Mouse (Mus musculus): ENCODE results near the gene Exoc6b.
A peak's percentile ranks its signal among the peaks of the same experiment; 100 is the strongest.

Gene Exoc6b

DNA sequence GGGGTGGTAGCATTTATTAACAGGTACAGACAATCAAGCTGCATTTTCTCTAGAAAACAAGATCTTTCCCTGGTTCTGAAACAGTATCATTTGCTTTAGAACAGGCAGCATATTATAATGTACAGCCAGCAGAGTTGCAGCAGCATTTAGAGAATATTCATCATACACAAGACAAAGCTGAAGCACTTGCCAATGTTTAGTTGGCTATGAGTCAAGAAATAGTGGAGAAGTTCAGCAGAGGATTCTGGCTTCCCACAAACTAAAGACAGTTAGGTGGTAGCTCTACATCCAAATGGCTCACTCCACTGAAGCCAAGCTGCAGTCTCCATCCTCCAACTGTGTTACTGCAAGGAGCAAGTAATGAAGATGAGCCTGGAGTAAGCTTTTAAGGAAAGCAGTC, 342.4 kb downstream of the Exoc6b start:
- DNase-seq (ENCODE audit: low read depth, low spot score), result no peak

DNA sequence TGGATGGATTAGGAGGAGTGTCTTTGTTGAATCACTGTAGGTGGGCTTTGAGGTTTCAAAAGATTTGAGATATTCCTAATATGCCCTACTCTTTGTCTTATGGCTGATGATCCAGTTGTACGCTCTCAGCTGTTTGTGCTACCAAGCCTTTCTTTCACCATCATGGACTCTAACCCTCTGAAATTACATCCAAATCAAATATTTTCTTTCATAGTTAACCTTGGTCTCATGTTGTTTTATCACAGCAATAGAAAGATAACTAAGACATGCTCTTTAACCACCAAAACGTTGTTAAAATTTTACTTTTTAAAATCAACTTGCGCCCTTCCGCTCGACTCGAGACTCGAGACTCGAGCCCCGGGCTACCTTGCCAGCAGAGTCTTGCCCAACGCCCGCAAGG, 356.1 kb downstream of the Exoc6b start:
- DNase-seq (ENCODE audit: low read depth, low spot score), result no peak

GRCm38 (mm10) chr6:84710831-84711230, 358.5 kb downstream of the Exoc6b start:
- no peak for DNase-seq (ENCODE audit: low read depth, low spot score)

DNA sequence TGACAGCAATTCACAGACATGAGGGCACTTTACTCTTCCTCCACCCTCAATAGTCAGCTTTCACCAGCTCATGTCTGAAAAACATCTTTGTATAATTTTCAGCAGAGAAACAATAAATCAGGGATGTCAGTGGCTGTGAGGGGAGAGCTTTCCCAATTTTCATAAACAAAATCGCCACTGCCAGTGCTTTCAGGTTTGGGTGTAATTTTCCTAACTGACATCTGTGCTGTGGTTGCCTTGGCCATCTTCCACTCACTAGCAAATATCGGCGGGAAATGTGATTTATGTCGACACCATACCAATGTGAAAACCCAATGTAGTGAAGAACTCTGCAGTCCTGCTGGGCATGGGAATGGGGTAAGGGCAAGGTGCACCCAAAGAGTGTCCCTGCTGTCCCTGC, 360.7 kb downstream of the Exoc6b start:
- DNase-seq (ENCODE audit: low read depth, low spot score), result no peak

GRCm38 (mm10) chr6:84699579-84699978, 369.7 kb downstream of the Exoc6b start:
- no peak for DNase-seq (ENCODE audit: low read depth, low spot score)

GRCm38 (mm10) chr6:84698288-84698673, 371.0 kb downstream of the Exoc6b start:
- no peak for DNase-seq (ENCODE audit: low read depth, low spot score)

DNA sequence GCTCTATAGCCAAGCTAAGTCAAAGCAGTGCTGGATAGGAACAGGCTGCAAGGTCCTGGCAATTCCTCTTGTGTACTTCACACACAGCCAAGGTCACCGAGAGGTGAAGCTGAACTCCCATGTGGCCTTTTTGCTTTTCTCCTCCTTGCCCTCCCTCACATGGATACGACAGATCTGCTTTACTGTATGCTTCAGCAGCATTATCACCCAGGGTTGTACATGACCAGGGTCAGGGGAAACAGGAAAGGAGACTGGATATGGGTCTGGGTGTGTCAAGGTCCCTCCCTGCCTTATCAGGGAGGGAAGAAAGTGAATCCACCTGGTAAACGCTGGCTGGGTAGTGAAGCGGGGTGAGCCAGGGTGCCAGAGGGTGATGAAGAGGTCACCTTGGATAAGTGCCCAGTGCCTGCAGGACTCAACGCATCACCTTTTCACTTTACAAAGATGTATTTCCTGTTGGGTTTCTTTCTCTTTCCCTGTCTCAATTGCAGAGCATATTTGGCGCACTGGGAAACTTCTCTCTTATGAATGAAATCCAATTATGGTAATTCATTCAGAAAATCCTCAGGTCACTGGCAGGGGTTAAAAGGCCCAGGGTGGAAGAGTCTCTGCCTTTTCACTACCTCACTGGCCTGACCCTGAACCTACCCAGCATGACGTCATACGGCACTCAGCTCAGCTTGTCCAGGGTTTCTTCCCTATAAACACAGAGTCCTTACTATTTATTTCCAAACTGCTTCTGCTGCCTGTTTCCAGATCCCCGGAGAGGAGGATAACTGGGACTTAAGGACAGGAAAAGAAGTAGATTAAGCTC, 371.6 kb downstream of the Exoc6b start:
- peak; percentile 4 for DNase-seq (ENCODE audit: low read depth, low spot score)

- no peak for DNase-seq (ENCODE audit: low read depth, low spot score)
Measured at GRCm38 (mm10) chr6:84693844-84694243, 375.5 kb downstream of the Exoc6b start.

- DNase-seq (ENCODE audit: low read depth, low spot score), result no peak
Measured at GRCm38 (mm10) chr6:84693204-84693603, 376.1 kb downstream of the Exoc6b start.

- no peak for DNase-seq (ENCODE audit: low read depth, low spot score)
Measured at GRCm38 (mm10) chr6:84691907-84692306, 377.4 kb downstream of the Exoc6b start.

- DNase-seq (ENCODE audit: low read depth, low spot score), result no peak
Measured at GRCm38 (mm10) chr6:84677770-84678169, 391.5 kb downstream of the Exoc6b start.

GRCm38 (mm10) chr6:84674936-84675335, 394.4 kb downstream of the Exoc6b start:
- DNase-seq (ENCODE audit: low read depth, low spot score), result no peak

DNA sequence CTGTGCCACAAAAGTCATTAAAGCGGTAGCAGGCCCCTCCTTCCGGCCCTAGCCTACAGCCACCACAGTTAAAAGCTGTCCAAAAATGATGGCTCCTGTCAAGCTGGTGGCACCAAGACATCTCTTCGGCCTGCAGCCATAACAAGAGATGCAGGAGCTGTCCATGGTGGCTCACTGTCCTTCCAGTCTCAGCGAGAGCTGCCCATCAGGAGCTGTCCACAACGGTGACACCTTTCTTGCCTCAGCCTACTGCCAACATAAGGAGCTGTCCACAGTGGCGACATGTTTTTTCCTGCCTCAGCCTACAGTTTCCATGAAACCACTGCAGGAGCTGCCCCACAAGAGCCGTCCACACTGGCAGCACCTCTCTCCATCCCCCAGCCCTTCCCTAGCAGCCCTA, 395.2 kb downstream of the Exoc6b start:
- DNase-seq (ENCODE audit: low read depth, low spot score), result peak; percentile 70

DNA sequence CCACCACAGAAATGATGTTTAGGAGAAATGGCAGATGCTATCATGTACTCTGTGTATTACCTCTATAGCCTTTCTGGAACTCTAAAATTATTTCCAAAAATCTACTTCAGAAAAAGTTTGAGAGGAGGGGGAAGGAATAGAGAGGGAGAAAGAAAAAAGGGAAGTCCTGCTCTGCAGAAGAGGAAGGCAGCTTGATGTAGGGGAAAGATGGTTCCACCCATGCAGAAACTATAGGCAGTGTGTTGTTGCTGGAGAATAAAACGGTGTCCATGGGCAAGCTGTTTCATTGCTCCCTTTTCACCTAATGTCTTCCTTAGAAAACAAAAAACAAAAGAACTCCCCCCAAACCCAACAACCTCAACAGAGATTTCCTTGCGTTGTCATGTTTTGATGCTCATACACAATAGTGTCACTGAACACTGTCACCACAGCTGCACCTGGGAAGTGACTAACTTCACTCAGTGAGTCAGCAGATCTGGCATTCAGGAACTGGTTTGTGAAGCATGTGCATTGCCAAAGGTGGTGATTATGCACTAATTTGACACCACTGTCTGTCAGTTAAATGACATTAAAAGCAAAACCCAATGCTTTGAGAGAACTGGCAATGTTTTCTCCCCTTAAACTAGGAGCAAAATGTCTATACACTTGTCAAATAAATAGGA, 407.7 kb downstream of the Exoc6b start:
- DNase-seq (ENCODE audit: low read depth, low spot score), result no peak

DNA sequence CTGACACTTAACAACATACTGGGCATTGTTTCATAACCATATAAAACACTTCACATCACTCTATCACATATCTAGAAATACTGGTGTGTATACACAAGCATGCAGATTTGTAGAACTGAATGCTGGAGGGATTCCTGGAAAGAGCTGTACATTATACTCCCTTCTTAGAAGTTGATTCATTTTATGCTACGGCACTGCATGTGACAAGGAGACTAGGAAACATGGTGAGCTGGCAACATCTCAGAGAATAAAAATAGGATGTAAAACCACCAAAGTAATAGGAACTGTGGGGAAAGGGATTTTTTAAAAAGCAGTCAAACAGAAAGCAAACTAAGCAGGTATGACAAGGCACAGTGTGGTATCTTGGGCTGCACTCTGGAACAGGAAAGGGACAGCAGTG, 408.3 kb downstream of the Exoc6b start:
- no peak for DNase-seq (ENCODE audit: low read depth, low spot score)

DNA sequence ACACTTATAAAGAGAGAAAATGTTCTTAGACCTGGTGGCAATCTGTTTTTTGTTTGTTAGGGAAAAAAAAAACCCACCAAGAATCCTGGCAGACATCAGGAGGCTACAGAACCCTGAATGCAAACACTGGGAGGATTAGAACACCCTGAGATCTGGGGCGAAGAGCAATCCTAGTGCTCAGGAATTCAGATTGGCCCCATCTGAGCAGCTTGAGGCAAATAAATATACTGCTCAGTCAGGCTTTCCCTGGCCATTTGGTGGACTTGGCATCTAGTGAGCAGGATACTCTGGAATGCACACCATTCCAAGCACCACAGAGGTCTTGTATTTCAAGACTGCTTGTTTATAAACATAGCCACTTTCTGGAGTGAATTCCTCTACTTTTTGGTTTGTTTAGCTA, 412.2 kb downstream of the Exoc6b start:
- no peak for DNase-seq (ENCODE audit: low read depth, low spot score)

- DNase-seq (ENCODE audit: low read depth, low spot score), result no peak
Measured at GRCm38 (mm10) chr6:84656680-84657079, 412.6 kb downstream of the Exoc6b start.

- DNase-seq (ENCODE audit: low read depth, low spot score), result no peak
Measured at GRCm38 (mm10) chr6:84651902-84652301, 417.4 kb downstream of the Exoc6b start.

DNA sequence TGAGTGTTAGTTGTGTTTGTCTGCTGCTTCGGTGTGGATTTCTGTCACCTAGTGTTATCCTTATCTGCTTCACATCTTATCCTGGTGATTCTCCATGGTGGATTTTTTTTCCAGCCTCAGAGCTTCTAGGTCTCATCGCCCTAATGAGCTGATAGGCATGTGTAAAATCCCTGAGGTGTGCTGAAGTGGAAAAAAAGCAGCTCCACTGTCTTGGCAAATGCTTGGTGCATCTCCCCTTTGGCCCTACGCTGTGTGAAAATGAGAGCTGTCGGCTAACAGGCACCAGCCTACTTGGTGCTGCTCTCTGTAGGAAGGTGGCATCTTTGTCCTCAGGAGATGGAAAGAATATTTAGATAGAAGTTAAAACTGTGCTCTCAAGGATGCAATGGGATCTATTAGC, 422.1 kb downstream of the Exoc6b start:
- DNase-seq (ENCODE audit: low read depth, low spot score), result no peak

DNA sequence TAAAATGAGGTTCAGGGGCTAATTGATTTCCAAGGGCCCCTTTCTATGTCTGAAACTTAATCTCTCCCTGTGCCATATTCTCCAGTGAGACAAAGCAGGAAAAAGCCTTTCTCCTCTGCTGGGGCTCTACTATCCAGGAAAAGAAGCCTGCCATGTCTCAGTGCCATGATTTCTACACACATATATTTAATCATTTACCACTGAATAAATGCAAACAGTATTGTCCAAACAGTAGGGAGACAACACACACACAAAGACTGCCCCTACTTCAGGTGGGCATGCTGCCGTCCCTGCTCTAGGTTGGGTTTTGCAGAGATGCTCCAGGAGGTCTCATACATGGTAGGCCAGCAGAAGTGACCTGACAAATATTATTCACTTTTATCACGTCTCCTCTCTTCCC, 422.6 kb downstream of the Exoc6b start:
- DNase-seq (ENCODE audit: low read depth, low spot score), result no peak

GRCm38 (mm10) chr6:84641062-84641431, 428.3 kb downstream of the Exoc6b start:
- DNase-seq (ENCODE audit: low read depth, low spot score), result no peak

- DNase-seq (ENCODE audit: low read depth, low spot score), result peak; percentile 5
Measured at GRCm38 (mm10) chr6:84640324-84641061, 428.8 kb downstream of the Exoc6b start.

GRCm38 (mm10) chr6:84638206-84638605, 431.1 kb downstream of the Exoc6b start:
- DNase-seq (ENCODE audit: low read depth, low spot score), result no peak
